Mouse (Mus musculus) bone marrow, adult 2 months (tissue): ENCODE results near the gene Cd180. TPM values are rescaled to one million over a fixed set of nuclear protein-coding genes. Genes with fewer than 3 reads are reported as not detected.
A peak's percentile ranks its signal among the peaks of the same experiment; 100 is the strongest.
"Not testable (repeated sequence)": the region's sequence is repeated elsewhere in the genome, so short reads cannot be mapped to it uniquely, and the experiment has no call there.

Source experiments
- H3K27ac ChIP-seq: fragments of 200-500 bp; 2 replicates; pipeline ENCODE4 v1.5.1; 2012; ENCODE audit warnings: low read depth, mild to moderate bottlenecking, control low read depth, inconsistent platforms, low read length; ENCODE audit not compliant: control insufficient read depth, poor library complexity, insufficient read depth
- H3K4me1 ChIP-seq: fragments of 200-500 bp; 2 replicates; pipeline ENCODE4 v1.6.1; 2011; ENCODE audit warnings: low read length; ENCODE audit not compliant: control insufficient read depth, insufficient read depth
- H3K4me3 ChIP-seq: fragments of 200-500 bp; replicated peaks from 2 replicates; pipeline ENCODE3; 2011; ENCODE audit warnings: mild to moderate bottlenecking, low read depth, low read length, control low read depth; ENCODE audit not compliant: control insufficient read depth
- CTCF ChIP-seq: fragments of 200-500 bp; IDR thresholded peaks from 2 replicates; pipeline ENCODE4 v1.5.1; 2011; ENCODE audit warnings: low read length, control low read depth; ENCODE audit not compliant: control insufficient read depth, insufficient read depth
- POLR2A ChIP-seq: fragments of 200-500 bp; IDR thresholded peaks from 2 replicates; pipeline ENCODE4 v1.6.1; 2011; ENCODE audit warnings: low read depth, mild to moderate bottlenecking, control low read depth, low read length, borderline replicate concordance; ENCODE audit not compliant: control insufficient read depth
- WGBS: fragments of 180-500 bp; shearing (Covaris S2); methylation state at CpG from one replicate; pipeline ENCODE4 v1.1.7; 2018; 5-methylcytosine and 5-hydroxymethylcytosine counted together
- polyA plus RNA-seq: library from polyadenylated mRNA; stranded (reverse); fragments of >200 nt; gene quantifications from 2 replicates; pipeline ENCODE4 v1.2.4, GENCODE M21; 2011; ENCODE audit warnings: low replicate concordance; ENCODE audit not compliant: missing spikeins, insufficient read depth, insufficient read length

The Cd180 gene
- polyA plus RNA-seq, 1 experiment = 9.8 TPM

GRCm38 (mm10) chr13:102725416-102725815 lies 32.1 kb downstream of the Cd180 start:
- H3K4me3 ChIP-seq = no peak overlapping the region
- H3K27ac ChIP-seq = no peak overlapping the region
- no peak for TF ChIP-seq CTCF
- H3K4me1 ChIP-seq = no peaks in the 10 kb centered on the region

GRCm38 (mm10) chr13:102725906-102726305 lies 32.5 kb downstream of the Cd180 start:
- no peak overlapping the region for H3K27ac ChIP-seq
- no peaks in the 10 kb centered on the region for H3K4me1 ChIP-seq
- WGBS = 72% methylated on average over 2 of the region's 2 CpGs
- no peak overlapping the region for H3K4me3 ChIP-seq
- no peak for TF ChIP-seq POLR2A
- no peak for TF ChIP-seq CTCF

GRCm38 (mm10) chr13:102726876-102727275 lies 33.5 kb downstream of the Cd180 start:
- WGBS = 64% methylated on average over 1 of the region's 1 CpGs
- no peak overlapping the region for H3K4me3 ChIP-seq
- TF ChIP-seq POLR2A (no peak), CTCF (no peak)
- no peak overlapping the region for H3K27ac ChIP-seq
- no peaks in the 10 kb centered on the region for H3K4me1 ChIP-seq

- Histone ChIP-seq H3K27ac (no peak overlapping the region), H3K4me3 (no peak overlapping the region), H3K4me1 (no peaks in the 10 kb centered on the region)
- WGBS = 66% methylated on average over 3 of the region's 3 CpGs
- TF ChIP-seq CTCF = no peak
- TF ChIP-seq POLR2A = no peak
These were observed 34.7 kb downstream of the Cd180 start for GRCm38 (mm10) chr13:102728035-102728434.

GRCm38 (mm10) chr13:102728951-102729350 lies 35.6 kb downstream of the Cd180 start:
- 75% methylated on average over 7 of the region's 7 CpGs for WGBS

GRCm38 (mm10) chr13:102733063-102733462 lies 39.7 kb downstream of the Cd180 start:
- TF ChIP-seq POLR2A (no peak), CTCF (no peak)

More at GRCm38 (mm10) chr13:102728951-102729350, 35.6 kb downstream of the Cd180 start:
- H3K27ac ChIP-seq, H3K4me3 ChIP-seq, H3K4me1 ChIP-seq: not testable (repeated sequence)

GRCm38 (mm10) chr13:102737811-102738210 lies 44.5 kb downstream of the Cd180 start:
- Histone ChIP-seq H3K4me3 (no peak overlapping the region), H3K4me1 (no peaks in the 10 kb centered on the region), H3K27ac (no peak overlapping the region)
- 91% methylated on average over 7 of the region's 7 CpGs for WGBS
- no peak for TF ChIP-seq POLR2A

More at GRCm38 (mm10) chr13:102733063-102733462, 39.7 kb downstream of the Cd180 start:
- 84% methylated on average over 2 of the region's 2 CpGs for WGBS
- Histone ChIP-seq H3K4me3 (no peak overlapping the region), H3K4me1 (no peaks in the 10 kb centered on the region), H3K27ac (no peak overlapping the region)

GRCm38 (mm10) chr13:102739720-102740535 lies 46.6 kb downstream of the Cd180 start:
- H3K4me1 ChIP-seq = no peaks in the 10 kb centered on the region
- no peak overlapping the region for H3K27ac ChIP-seq
- 80% methylated on average over 13 of the region's 13 CpGs for WGBS
- TF ChIP-seq CTCF = no peak
- TF ChIP-seq POLR2A = no peak
- no peak overlapping the region for H3K4me3 ChIP-seq

GRCm38 (mm10) chr13:102744481-102745269 lies 51.3 kb downstream of the Cd180 start:
- 63% methylated on average over 9 of the region's 9 CpGs for WGBS
- no peak overlapping the region for H3K4me3 ChIP-seq
- no peaks in the 10 kb centered on the region for H3K4me1 ChIP-seq
- TF ChIP-seq CTCF (peak; percentile 73), POLR2A (no peak)
- H3K27ac ChIP-seq = no peak overlapping the region
